Mouse (Mus musculus): ENCODE measurements around the gene Ncmap.

Ncmap gene

DNA sequence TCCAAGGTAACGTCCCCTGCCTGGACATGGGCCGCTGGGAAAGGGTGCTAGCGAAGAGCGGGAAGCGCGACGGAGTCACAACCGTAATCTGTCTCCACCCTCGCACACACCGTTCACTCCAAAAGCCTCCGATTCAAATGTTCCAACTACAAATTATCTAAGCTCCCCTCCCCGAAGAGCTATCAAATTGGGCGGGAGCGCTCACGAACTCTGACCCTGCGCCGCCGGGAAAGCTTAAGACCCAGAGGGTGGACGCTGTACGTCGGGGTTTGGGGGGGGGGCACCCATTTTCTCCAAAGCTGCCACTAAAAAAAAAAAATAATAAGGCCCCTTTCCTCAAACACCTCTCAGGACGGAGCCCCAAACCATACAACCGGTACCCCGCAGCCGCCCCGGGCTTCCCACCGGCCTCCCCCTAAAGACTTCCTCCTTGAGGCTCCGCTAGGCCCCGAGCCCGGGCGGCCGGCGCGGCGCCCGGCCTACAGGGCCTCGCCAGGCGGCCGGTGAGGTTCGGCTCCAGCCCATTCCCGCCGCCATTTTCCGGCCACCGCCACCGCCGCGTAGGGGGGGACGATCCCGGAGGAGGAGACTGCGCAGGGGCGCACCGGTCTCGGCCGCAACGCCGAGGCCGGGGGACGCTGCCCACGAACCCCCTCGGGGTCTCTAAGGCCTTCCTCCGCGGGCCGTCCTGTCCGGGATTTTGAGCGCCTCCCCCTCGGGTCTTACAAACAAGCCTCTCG, 45.5 kb downstream of the Ncmap start:
- DNase-seq = no peak

GRCm38 (mm10) chr4:135337376-135337942, 60.6 kb downstream of the Ncmap start:
- no peak for DNase-seq

- no peak for DNase-seq
These were observed 62.0 kb downstream of the Ncmap start for GRCm38 (mm10) chr4:135336023-135336357.

DNA sequence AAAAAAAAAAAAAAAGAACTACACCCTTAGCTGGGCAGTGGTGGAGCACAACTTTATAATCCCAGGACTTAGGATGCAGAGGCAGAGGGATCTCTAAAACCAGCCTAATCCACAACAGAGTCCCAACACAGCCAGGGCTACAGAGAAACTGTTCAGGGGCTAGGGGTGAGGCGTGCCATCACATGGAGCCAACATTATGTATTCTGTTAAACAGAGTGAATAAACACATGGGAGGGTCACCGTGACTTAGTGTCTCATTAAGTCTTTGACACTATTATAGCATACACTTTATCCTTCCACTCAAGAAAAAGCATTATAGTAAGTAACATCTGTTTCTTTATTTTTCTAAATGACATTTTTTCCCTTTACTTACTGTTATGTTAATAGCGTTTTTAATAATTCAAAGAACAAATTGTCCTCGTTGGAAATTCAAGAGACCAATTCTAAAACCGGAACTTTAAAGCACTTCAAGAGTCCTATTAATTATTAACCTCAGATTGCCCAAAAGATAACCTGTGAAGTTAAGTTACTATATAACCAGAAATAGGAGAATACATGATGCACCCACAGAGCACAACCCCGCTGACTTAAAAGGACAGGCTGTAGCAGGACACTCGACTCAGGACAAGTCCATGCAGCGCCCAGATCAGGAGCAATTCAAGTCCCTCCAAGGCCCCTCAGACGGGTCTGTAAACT, 62.6 kb downstream of the Ncmap start:
- DNase-seq = no peak

DNA sequence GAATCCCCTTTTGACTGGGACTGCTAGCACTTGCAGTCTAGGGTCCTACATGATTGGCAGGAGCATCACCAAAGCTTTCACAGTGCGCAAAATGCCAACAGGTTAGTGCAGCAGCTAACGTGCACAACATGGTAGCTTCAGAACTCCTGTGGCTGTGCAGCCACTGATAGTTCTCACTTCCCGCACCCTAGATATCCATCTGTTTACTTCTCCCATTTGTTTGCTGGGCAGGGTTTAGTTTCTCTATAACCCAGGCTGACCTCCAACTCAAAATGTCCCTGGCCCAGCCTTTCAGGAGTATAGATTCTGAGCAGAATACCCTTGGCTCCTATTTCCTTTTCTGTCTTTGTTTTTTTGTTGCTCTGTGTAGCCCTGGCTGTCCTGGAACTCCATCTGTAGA, 71.6 kb downstream of the Ncmap start:
- no peak for DNase-seq

DNA sequence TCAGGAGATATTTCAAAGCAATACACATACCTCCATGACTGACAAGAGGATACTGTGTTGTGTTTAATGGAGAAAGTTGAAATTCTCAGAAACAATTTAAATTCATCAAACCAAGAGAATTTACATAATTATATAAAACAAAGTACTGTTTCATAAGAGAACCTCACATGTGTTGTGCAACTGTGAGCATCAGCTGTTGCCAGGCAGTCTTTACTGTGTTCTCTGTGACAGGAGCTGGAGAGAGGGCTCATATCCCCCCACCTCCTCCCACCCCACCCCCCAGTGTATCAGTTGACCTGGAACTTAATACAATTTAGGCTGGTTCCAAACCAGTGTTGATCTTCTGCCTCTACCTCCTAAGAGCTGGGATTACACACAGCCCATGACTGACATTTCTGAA, 72.0 kb downstream of the Ncmap start:
- DNase-seq = no peak

GRCm38 (mm10) chr4:135323021-135323420, 75.0 kb downstream of the Ncmap start:
- DNase-seq = no peak
